In genomic region chr5:136171363-136172341, GRCm38 (mm10) we compare ENCODE assay signal across 1 mouse cellular context.
A peak's percentile ranks its signal among the peaks of the same experiment; 100 is the strongest.
TF ChIP-seq lines count a peak whose summit lies in the region.

No protein-coding gene starts in this region.

TF ChIP-seq in CH12.LX, 34 proteins besides CTCF, POLR2A, EP300 and RAD21 (continued from another document):
- TF ChIP-seq MXI1 (IDR thresholded peaks at IDR 0.05; ENCODE audit: low read depth, low read length) = peak; percentile 72; the same call in 1 of the 2 replicates
- TF ChIP-seq ELF1 (IDR thresholded peaks at IDR 0.05; ENCODE audit: low read depth, low read length) = 0 out of 2 replicates have a peak, but pooled peaks have one; percentile 18
- TF ChIP-seq TCF12 (IDR thresholded peaks at IDR 0.05; ENCODE audit: low read depth, low read length) = peak; percentile 11; the same call in 1 of the 2 replicates
- no peak; the same call in 1 of the 2 replicates for TF ChIP-seq HCFC1 (IDR thresholded peaks at IDR 0.05; ENCODE audit: low read depth, low read length)
- no peak for TF ChIP-seq GABPA (IDR thresholded peaks at IDR 0.05; ENCODE audit: insufficient replicate concordance, low read depth, low read length)
- no peak for TF ChIP-seq JUND (conservative IDR thresholded peaks at IDR 0.05; ENCODE audit: low read depth, low read length)
- peak; percentile 21; the same call in 1 of the 2 replicates for TF ChIP-seq MYC (IDR thresholded peaks at IDR 0.05; ENCODE audit: low read depth, low read length)
- TF ChIP-seq CHD2 (IDR thresholded peaks at IDR 0.05; ENCODE audit: low read length) = no peak
- TF ChIP-seq BHLHE40 (IDR thresholded peaks at IDR 0.05; ENCODE audit: low read depth, low read length) = peak; percentile 29; the same call in 1 of the 2 replicates
- TF ChIP-seq KAT2A (IDR thresholded peaks at IDR 0.05; ENCODE audit: insufficient replicate concordance, low read length) = no peak
- TF ChIP-seq ETS1 (conservative IDR thresholded peaks at IDR 0.05; ENCODE audit: low read depth, low read length) = no peak
- TF ChIP-seq POLR2AphosphoS2 (IDR thresholded peaks at IDR 0.05; ENCODE audit: low read depth, low read length) = no peak
